Mouse (Mus musculus) urinary bladder, postnatal 14 days (tissue): ENCODE measurements around the gene Lrmda.

Source experiments
- DNase-seq: peaks from one replicate; pipeline ENCODE4 v3.0.0; 2021; ENCODE audit warnings: low spot score

Gene Lrmda

GRCm38 (mm10) chr14:22156991-22157390 lies 137.5 kb downstream of the Lrmda start:
- no peak for DNase-seq

DNA sequence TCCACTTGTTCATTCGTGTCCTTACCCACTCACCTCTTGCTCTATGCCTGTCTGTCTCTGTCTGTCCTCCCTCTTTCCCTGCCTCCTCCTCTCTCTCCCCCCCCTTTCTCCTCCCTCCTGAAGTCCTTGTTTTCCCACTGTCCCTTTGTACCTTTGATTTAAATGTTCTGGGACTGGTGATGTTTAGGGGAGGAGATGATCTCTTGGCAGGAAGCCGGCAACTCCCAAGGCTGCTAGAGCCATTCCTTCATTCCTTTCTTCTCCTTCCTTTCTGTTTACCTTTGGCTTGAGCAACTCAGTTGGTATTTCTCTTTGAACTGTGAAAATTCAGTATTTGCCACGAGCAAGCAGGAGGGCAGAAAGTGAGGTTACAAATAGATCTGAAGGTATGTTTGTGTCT lies 141.9 kb downstream of the Lrmda start:
- no peak for DNase-seq

- DNase-seq, result no peak
Observed at GRCm38 (mm10) chr14:22167285-22167684, 147.8 kb downstream of the Lrmda start.

- no peak for DNase-seq
Observed at GRCm38 (mm10) chr14:22168077-22168794, 148.7 kb downstream of the Lrmda start.

- DNase-seq, result no peak
Observed at GRCm38 (mm10) chr14:22168795-22169568, 149.5 kb downstream of the Lrmda start.

- DNase-seq, result no peak
Observed at GRCm38 (mm10) chr14:22174757-22175156, 155.2 kb downstream of the Lrmda start.

GRCm38 (mm10) chr14:22179761-22180160 lies 160.2 kb downstream of the Lrmda start:
- DNase-seq, result no peak

GRCm38 (mm10) chr14:22181508-22181907 lies 162.0 kb downstream of the Lrmda start:
- DNase-seq, result no peak

DNA sequence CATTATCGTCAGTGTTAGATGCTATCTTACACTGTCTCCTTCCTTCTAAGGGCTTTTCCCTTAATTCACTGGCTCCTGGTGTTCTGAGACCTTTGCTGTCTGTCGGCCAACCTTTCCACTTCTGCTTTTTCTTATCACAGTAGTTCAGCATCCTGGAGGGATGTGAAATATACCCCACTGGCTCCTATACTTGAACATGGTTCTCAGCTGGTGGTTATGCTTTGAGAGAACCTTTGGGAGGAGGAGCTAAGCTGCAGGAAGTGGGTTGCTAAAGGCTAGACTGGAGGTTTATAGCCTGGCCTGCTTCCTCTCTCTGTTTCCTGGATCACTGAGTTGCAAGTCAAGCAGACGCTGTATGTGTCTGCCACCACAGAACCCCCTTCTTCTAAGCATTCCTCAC lies 163.7 kb downstream of the Lrmda start:
- DNase-seq, result no peak

GRCm38 (mm10) chr14:22185452-22185851 lies 165.9 kb downstream of the Lrmda start:
- no peak for DNase-seq

DNA sequence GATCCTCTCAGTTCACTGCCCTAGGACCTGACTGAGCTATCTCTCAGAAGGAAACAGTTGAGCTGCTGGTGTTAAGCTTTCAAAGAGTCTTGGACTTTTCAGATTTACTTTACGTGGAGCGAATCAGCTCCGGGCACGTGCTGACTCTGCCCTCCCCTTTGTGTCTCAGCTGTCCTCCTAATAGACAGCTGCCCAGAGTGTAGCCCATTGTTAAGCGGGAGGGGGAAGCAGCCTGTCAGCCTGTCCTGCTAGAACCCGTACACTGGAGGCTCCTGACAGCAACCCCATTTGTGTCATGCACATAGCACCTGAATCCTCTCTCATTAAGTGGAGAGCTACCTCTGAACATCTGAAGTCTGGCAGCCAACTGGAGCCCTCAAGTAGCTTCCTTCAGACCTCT lies 170.6 kb downstream of the Lrmda start:
- no peak for DNase-seq

DNA sequence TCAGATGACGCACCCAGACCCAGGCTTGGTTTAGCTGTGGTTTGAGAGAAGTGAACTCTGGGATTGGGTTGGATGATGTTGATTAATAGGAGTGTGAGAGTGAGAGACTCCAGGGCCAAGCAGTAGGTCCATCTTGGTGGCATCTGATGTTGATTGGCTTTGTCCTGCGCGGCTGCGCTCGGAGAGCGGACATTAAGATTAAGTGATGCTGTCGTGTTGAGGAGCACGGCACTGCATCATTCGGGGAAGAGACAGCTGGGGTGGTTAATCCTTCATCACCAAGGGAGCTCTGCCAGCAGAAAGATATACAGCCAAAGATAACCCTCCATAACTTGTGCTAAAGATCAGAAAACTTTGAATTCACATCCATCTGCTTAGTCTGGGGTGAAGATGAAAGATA lies 172.7 kb downstream of the Lrmda start:
- no peak for DNase-seq

DNA sequence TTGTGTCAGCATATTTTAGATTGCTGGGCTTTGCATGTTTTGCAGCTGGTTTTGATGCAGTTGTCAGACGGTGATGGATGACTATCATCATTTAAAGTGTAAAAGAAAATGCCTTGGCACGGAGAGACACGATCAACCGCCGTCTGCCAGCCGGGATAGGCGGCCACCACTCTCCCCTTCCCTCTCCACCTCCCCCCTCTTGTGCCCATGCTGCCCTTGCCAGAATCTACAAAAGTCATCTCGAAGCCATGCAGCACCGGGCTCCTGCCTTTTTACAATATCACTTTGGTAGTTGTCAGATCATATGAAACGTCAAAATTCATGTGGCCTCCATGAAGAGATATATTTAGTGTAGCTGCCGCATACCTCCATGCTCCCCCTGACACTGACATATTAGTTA lies 178.5 kb downstream of the Lrmda start:
- DNase-seq, result no peak

- DNase-seq, result no peak
Observed at GRCm38 (mm10) chr14:22198641-22199425, 179.3 kb downstream of the Lrmda start.

- DNase-seq, result no peak
Observed at GRCm38 (mm10) chr14:22201667-22202066, 182.2 kb downstream of the Lrmda start.

DNA sequence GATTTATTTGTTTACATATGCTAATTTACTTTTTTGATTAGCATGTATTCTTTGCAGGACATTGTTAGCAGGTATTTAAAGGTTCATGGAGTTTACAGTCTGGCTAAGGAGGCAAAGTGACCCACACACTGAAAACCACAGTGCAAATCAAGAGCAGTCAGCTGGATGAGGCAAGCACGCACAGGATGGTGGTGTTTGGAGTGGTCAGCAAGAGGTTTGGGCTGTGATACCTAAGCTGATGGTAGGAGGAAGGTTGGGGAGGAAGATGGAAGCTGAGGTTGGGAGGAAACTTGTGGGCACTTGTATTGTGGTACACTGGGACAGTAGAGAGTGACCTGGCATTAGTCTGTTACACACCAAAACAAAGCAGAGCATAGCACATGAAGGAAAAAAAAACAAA lies 191.1 kb downstream of the Lrmda start:
- no peak for DNase-seq

DNA sequence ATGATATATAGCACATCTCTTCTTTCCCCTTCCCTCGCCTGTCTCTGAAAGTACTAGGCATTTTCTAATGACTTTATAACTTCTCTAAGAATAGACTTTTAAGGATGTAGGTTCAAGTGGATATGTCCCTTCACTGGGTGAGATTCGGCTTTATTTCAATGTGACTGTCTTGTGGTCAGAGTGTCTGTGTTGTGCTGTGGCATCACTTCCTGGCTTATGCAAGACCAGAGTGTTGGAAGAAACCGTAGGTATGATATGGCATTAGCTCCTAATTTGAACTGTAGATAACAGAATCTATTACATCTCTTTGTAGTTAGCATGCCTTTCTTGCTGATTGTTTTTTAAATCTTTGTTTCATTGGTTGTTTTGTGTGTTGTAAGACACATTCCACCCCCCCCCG lies 198.7 kb downstream of the Lrmda start:
- DNase-seq, result no peak

DNA sequence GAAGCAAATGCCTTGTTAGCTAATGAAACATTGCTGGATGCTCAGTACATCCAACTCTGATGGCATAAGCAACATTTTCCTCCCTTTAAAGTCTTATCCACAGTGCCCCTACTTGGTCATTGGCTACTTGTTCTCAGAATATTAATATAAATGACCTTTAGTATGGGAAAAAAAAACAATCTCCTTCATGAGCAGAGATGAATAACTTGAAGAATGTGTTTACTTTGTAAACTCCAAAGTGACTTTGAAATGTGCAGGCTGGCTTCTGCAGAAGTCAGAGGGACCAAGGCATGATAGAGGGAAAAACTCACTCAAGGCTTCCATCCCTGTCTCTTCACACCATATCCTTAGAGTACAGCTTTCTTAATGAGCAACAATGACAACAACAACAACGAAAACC lies 202.5 kb downstream of the Lrmda start:
- DNase-seq, result no peak

DNA sequence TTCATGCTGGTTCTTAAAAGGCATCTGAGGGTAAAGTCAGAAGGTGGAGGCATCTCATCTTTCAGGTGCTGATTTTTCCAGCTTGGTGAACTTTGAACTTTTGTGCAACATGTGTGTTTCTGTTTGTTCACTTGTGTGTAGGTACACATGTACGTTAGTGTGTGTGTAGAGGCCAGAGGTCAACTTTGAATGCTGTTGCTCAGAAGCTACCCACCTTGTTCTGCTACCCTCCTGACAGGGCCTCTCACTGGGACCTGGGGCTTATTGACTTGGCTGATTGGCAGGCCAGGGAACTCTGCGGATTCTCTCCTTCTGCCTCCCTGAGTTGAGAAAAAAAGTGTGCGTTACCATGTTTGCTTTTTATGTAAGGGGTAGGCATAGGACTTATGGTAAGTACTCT lies 203.1 kb downstream of the Lrmda start:
- no peak for DNase-seq

DNA sequence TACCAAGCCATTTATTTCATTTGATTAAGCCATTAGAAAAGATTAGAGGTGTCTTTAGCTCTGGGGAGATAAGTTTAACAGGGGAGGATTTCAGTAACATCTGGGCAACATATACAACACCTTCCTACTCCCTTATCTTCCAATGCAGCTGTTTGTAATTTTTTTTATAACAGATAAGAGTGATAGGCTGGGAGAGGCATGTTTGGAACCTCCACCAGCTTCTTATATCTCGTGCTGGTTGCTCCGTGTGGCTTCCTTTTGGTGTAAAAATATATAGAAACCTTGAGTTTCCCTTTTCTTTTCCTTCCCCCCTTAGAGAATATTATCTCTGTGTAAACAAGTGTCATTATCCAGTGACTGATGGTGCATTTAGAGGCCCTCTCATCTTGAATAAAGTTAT lies 206.7 kb downstream of the Lrmda start:
- DNase-seq, result no peak

DNA sequence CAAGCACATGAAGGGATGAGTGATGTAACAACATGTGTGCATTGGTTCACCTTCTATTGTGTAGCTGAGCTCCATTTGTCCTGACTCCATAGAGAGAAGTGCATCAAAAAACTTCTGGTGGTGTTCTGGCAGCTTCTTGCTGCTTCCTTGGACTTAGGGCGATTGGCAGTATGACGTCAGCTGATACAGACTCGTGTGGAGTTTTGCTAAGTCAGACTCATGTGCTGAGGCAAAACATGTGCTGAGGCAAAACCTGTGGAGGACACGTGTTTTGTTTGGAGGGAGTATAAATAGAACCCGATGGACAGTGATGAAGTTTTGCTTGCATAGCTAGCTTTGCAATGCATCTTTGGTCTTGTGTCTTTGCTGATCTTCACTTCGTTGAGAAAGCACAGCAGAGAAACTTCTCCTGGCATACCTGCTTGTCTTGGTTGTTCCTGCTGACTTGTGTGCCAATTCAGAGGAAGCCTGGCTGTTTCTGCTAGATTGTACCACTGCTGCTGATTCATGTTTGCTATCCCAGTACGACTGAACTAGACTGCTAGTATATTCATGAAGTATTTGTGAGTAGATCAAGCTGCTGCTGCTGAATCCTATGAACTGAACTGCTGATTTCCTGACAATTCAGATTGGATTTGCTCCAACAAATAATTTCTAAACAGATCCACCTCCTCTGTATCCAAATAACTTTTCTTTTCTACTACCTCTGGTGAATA lies 208.9 kb downstream of the Lrmda start:
- no peak for DNase-seq

- DNase-seq, result no peak
Observed at GRCm38 (mm10) chr14:22240315-22240714, 220.8 kb downstream of the Lrmda start.
